Mouse (Mus musculus) limb, embryonic 14.5 days (tissue): ENCODE data around the gene Dhrs13. TPM values are rescaled to one million over a fixed set of nuclear protein-coding genes. Genes with fewer than 3 reads are reported as not detected.

Experiments
- ATAC-seq: fragments of 200-750 bp; cut with Nextera tagmentation; 2 replicates; pipeline ENCODE4 v1.8.0; 2017; ENCODE audit warnings: low read depth, moderate number of reproducible peaks, moderate TSS enrichment; ENCODE audit not compliant: low FRiP score
- DNase-seq: peaks from one replicate; pipeline ENCODE4 v3.0.0-alpha.2; 2015; ENCODE audit warnings: low spot score
- H3K27ac ChIP-seq: fragments of 300-500 bp; sonication (generic); replicated peaks from 2 replicates; pipeline ENCODE4 v1.5.1; 2014; ENCODE audit warnings: low read depth, mild to moderate bottlenecking, low read length, moderate library complexity, mixed read lengths
- H3K27me3 ChIP-seq: fragments of 300-500 bp; sonication (generic); 2 replicates; pipeline ENCODE4 v1.6.1; 2014; ENCODE audit warnings: low read length, mixed read lengths; ENCODE audit not compliant: control insufficient read depth, insufficient read depth
- H3K36me3 ChIP-seq: fragments of 300-500 bp; sonication (generic); 2 replicates; pipeline ENCODE4 v1.6.1; 2014; ENCODE audit warnings: mild to moderate bottlenecking, low read length, moderate library complexity, mixed read lengths; ENCODE audit not compliant: control insufficient read depth, insufficient read depth
- H3K4me1 ChIP-seq: fragments of 300-500 bp; sonication (generic); 2 replicates; pipeline ENCODE4 v1.6.1; 2014; ENCODE audit warnings: antibody characterized with exemption, low read length, mixed read lengths; ENCODE audit not compliant: control insufficient read depth, insufficient read depth
- H3K4me2 ChIP-seq: fragments of 300-500 bp; sonication (generic); replicated peaks from 2 replicates; pipeline ENCODE4 v1.6.1; 2014; ENCODE audit warnings: low read depth, mild to moderate bottlenecking, low read length, moderate library complexity; ENCODE audit not compliant: severe bottlenecking
- H3K4me3 ChIP-seq: fragments of 300-500 bp; sonication (generic); replicated peaks from 2 replicates; pipeline ENCODE4 v1.5.1; 2014; ENCODE audit warnings: low read length
- H3K9ac ChIP-seq: fragments of 300-500 bp; sonication (generic); 2 replicates; pipeline ENCODE4 v1.6.1; 2014; ENCODE audit warnings: mild to moderate bottlenecking, low read depth, low read length, moderate library complexity; ENCODE audit not compliant: severe bottlenecking
- H3K9me3 ChIP-seq: fragments of 300-500 bp; sonication (generic); 2 replicates; pipeline ENCODE4 v1.6.1; 2016; ENCODE audit warnings: low read length; ENCODE audit not compliant: control insufficient read depth
- POLR2A ChIP-seq: fragments of 200-500 bp; IDR thresholded peaks from 2 replicates; pipeline ENCODE4 v1.8.0; 2012; ENCODE audit warnings: inconsistent platforms, mild to moderate bottlenecking, moderate library complexity, borderline replicate concordance; ENCODE audit not compliant: insufficient read depth, insufficient read length; ENCODE audit errors: extremely low read depth
- WGBS: fragments of 180-500 bp; shearing (Covaris S2); extraction: QIAGEN DNeasy Blood & Tissue Kit; methylation state at CpG from one replicate; pipeline ENCODE4 v1.1.7; 2014; 5-methylcytosine and 5-hydroxymethylcytosine counted together
- polyA plus RNA-seq, 2 experiments: library from polyadenylated mRNA; depleted of rRNA in 1 of 2; stranded (reverse) in 1 of 2; unstranded in 1 of 2; fragments of >200 nt; fragmentation: Nextera tagmentation in 1 of 2; extraction: Ambion mirVana in 1 of 2; gene quantifications; 2 replicates each; pipeline versions ENCODE4 v1.2.1 to v1.2.3; 2012 to 2014

Gene Dhrs13
- polyA plus RNA-seq, 2 experiments: 14.7 to 23.6 TPM

DNA sequence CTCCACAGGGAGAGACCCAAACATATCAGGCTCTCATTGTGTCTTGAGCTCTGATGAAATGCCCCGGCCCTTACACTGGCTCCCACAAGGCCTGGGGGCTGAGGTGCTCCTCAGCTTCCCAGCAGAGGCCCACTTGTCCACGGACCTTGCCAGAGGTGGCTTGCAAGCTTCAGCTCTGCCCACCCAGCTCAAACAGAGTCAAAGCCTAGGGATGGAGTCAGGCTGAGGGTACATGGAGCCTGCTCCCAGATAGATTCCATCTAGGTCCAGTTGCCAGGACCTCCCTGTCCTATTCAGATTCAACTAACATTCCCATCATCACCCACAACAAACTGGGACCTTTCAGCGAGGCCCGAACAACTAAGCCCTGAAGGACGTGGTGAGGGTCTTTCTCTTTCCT, 39.9 kb downstream of the Dhrs13 start:
- Histone ChIP-seq H3K4me2 (no peak overlapping the region), H3K27me3 (no peaks in the 10 kb centered on the region), H3K9ac (no peak overlapping the region), H3K27ac (no peak overlapping the region), H3K36me3 (peaks cover 44% of the 10 kb centered on the region), H3K9me3 (no peaks in the 10 kb centered on the region), H3K4me1 (no peaks in the 10 kb centered on the region), H3K4me3 (no peak overlapping the region)
- ATAC-seq: no peak
- TF ChIP-seq POLR2A: no peak
- 84% methylated on average over 5 of the region's 5 CpGs for WGBS
- no peak for DNase-seq

DNA sequence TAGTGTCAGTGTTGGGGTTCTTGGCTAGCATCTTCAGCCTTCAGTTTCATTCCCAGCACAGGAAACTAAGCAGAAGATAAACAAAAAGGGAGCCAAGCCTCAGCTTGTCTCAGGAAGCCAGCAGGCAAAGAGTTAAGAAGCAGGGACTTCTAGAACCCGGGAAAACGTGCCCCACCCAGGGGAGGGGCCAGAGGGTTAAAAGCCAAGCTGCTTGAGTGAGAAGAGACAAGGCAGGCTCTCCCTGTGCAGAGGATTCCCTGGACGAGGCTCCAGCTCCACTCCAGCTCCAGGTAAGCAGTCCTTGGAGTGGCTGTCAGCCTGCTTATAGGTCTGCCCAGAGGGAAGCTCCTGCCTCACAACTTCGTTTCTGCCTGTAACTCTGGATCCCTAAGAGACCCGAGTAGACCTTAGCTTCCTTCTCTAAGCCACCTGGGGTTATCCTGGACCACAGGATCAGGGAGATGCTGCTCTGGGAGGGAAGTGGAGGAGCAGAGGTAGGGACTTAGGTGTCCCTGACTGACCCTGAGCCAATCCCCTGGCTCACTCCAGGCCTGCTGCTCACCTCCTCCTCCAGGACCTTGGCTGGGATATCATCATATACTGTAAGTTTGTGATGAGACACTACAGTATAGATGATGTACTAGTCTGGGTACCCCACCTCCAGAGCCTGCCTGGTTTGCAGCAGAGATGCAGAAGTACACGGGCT, 40.5 kb downstream of the Dhrs13 start:
- WGBS: 27% methylated on average over 6 of the region's 6 CpGs
- Histone ChIP-seq H3K27ac (no peak overlapping the region), H3K4me3 (no peak overlapping the region), H3K27me3 (no peaks in the 10 kb centered on the region), H3K9ac (no peak overlapping the region), H3K4me2 (no peak overlapping the region), H3K4me1 (no peaks in the 10 kb centered on the region), H3K9me3 (no peaks in the 10 kb centered on the region), H3K36me3 (peaks cover 49% of the 10 kb centered on the region)
- no peak for ATAC-seq
- DNase-seq: no peak
- TF ChIP-seq POLR2A: no peak

DNA sequence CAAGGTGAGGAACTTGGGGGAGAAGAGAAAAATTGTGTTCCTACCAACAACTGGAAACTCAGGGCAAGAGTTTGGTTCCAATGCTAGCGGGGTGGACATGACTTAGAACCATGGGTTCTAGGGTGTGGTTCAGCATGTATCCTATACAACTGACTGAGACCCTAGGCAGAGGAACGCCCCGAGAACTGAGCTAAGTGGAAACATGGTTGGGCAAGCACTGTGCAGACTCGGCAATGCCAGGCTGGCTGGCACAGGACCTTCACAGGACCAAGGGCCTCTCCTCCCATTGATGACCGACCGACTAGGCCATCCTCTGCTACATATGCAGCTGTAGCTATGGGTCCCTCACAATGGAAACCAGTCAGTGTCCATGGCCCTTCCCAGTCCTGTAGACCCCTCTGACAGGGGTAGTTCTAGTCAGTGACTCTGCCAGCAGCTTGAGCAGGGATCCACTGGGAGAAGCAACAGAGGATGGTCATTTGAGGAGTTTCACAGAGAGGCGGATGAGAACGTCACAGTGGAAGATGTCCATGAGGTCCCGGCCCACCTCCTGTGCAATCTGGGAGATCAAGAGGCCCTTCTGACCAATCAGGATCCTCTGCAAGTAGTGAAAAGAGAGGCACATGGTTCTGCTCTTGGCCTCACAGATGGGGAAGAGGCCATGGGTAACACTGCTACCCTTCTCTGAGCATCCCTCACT, 41.6 kb downstream of the Dhrs13 start:
- Histone ChIP-seq H3K4me2 (no peak overlapping the region), H3K27me3 (no peaks in the 10 kb centered on the region), H3K9ac (no peak overlapping the region), H3K36me3 (peaks cover 57% of the 10 kb centered on the region), H3K9me3 (no peaks in the 10 kb centered on the region), H3K4me3 (no peak overlapping the region), H3K4me1 (no peaks in the 10 kb centered on the region), H3K27ac (no peak overlapping the region)
- 91% methylated on average over 9 of the region's 9 CpGs for WGBS
- ATAC-seq (no peak), DNase-seq (no peak)
- TF ChIP-seq POLR2A: no peak

DNA sequence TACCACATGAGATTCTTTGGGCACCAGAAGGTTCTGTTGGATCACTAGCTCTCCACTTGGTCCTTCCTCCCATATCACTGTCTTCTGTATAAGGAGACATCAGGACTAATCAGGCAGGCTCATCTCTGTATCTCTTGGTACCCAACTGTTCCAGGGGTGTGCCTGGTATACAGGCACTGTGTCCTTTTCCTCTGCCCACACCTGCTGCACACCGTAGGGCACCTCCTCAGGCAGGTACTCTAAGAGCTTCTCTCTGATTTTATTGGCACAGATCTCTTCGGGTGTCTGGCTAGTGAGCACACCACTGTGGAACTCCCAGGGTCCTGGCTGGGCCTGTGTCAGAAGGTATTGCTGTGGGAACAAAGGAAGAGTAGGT, 42.2 kb downstream of the Dhrs13 start:
- no peak overlapping the region for H3K4me2 ChIP-seq
- no peaks in the 10 kb centered on the region for H3K27me3 ChIP-seq
- no peak for TF ChIP-seq POLR2A
- WGBS: 82% methylated on average over 2 of the region's 2 CpGs
- no peak overlapping the region for H3K27ac ChIP-seq
- no peak overlapping the region for H3K4me3 ChIP-seq
- DNase-seq (no peak), ATAC-seq (no peak)
- H3K36me3 ChIP-seq: peaks cover 57% of the 10 kb centered on the region
- H3K9me3 ChIP-seq: no peaks in the 10 kb centered on the region
- H3K9ac ChIP-seq: no peak overlapping the region
- H3K4me1 ChIP-seq: 0 out of 2 replicates have a peak, but pooled peaks cover 2% of the 10 kb centered on the region

DNA sequence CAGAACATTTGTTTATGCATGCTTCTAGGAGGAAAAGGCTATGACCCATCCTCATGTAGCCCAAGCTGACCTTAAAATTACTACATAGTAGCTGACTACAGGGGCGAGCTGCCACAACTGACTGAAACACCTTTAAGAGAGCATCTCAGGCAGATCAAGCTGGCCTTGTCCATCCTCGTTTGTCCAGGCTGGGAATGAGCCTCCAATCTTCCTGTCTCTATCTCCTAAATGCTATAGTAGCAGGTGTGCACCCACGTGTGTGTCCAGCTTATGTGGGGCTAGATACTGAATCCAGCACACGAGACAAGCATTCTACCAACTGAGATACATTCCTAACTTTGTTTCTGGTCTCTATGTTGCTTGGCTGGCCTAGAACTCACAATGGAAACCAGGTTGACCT, 42.6 kb downstream of the Dhrs13 start:
- no peaks in the 10 kb centered on the region for H3K9me3 ChIP-seq
- H3K9ac ChIP-seq: no peak overlapping the region
- WGBS: 86% methylated on average over 4 of the region's 4 CpGs
- peaks cover 6% of the 10 kb centered on the region; the same call in 1 of the 2 replicates for H3K4me1 ChIP-seq
- H3K4me3 ChIP-seq: no peak overlapping the region
- no peak overlapping the region for H3K27ac ChIP-seq
- DNase-seq: no peak
- peaks cover 57% of the 10 kb centered on the region for H3K36me3 ChIP-seq
- H3K4me2 ChIP-seq: no peak overlapping the region
- no peak for TF ChIP-seq POLR2A
- no peaks in the 10 kb centered on the region for H3K27me3 ChIP-seq
- ATAC-seq: no peak
